ENCODE assay signal across 26 mouse cellular contexts in genomic region chr12:90987782-90988181, GRCm38 (mm10).
DNase-seq lines count a peak whose midpoint lies in the region; ATAC-seq lines count a peak whose summit lies in the region.
"Had no signal": no experiment of that assay in that cellular context is flagged by ENCODE, and none has a peak within 500 bp of the region (broad histone marks: within the 10 kb centered on the region; RNA-seq: fewer than 3 reads in every experiment).

No protein-coding gene starts in this region.

- H3K27ac ChIP-seq in midbrain, embryonic 15.5 days = no peak overlapping the region
- no peak overlapping the region for H3K27ac ChIP-seq in midbrain, embryonic 10.5 days (replicated peaks)
- no peak overlapping the region for H3K27ac ChIP-seq in intestine, embryonic 16.5 days (ENCODE audit: low read length)
- H3K27ac ChIP-seq: embryonic facial prominence, embryonic 13.5 days; embryonic facial prominence, embryonic 15.5 days; forebrain, embryonic 10.5 days; forebrain, embryonic 12.5 days had no signal

- ATAC-seq in midbrain, embryonic 15.5 days (replicated peaks) = peak; percentile 60; the same call in 1 of the 2 replicates
- ATAC-seq in CD4-positive, CD25-positive, alpha-beta regulatory T cell, adult 4 months = no peak
- no peak for ATAC-seq in intestine, embryonic 16.5 days
- ATAC-seq: forebrain, embryonic 14.5 days had no signal

- H3K4me3 ChIP-seq in midbrain, embryonic 15.5 days = no peak overlapping the region
- H3K4me3 ChIP-seq in midbrain, embryonic 10.5 days = no peak overlapping the region
- H3K4me3 ChIP-seq in intestine, embryonic 16.5 days (ENCODE audit: low read length) = no peak overlapping the region
- H3K4me3 ChIP-seq: embryonic facial prominence, embryonic 13.5 days; embryonic facial prominence, embryonic 15.5 days; erythroblast, embryonic 14.5 days; forebrain, embryonic 10.5 days; forebrain, embryonic 12.5 days had no signal

- H3K4me1 ChIP-seq in midbrain, embryonic 15.5 days = no peaks in the 10 kb centered on the region
- H3K4me1 ChIP-seq in midbrain, embryonic 10.5 days = no peaks in the 10 kb centered on the region
- no peaks in the 10 kb centered on the region for H3K4me1 ChIP-seq in intestine, embryonic 16.5 days (ENCODE audit: control insufficient read depth, insufficient read depth, low read length)
- H3K4me1 ChIP-seq: embryonic facial prominence, embryonic 13.5 days; embryonic facial prominence, embryonic 15.5 days; forebrain, embryonic 12.5 days had no signal

- 60% methylated on average over 2 of the region's 2 CpGs for WGBS in midbrain, embryonic 15.5 days
- WGBS in midbrain, embryonic 10.5 days = 92% methylated on average over 2 of the region's 2 CpGs
- WGBS in intestine, embryonic 16.5 days = 76% methylated on average over 2 of the region's 2 CpGs

- no peaks in the 10 kb centered on the region for H3K9me3 ChIP-seq in midbrain, embryonic 15.5 days
- no peaks in the 10 kb centered on the region for H3K9me3 ChIP-seq in midbrain, embryonic 10.5 days (replicated peaks)
- H3K9me3 ChIP-seq in intestine, embryonic 16.5 days (ENCODE audit: control insufficient read depth, low read length) = no peaks in the 10 kb centered on the region
- H3K9me3 ChIP-seq: embryonic facial prominence, embryonic 13.5 days; embryonic facial prominence, embryonic 15.5 days; forebrain, embryonic 10.5 days; forebrain, embryonic 12.5 days; G1E had no signal

- no peaks in the 10 kb centered on the region for H3K27me3 ChIP-seq in midbrain, embryonic 15.5 days (replicated peaks)
- no peaks in the 10 kb centered on the region for H3K27me3 ChIP-seq in midbrain, embryonic 10.5 days (ENCODE audit: low read depth, poor library complexity, severe bottlenecking)
- no peaks in the 10 kb centered on the region for H3K27me3 ChIP-seq in intestine, embryonic 16.5 days (replicated peaks; ENCODE audit: control insufficient read depth, insufficient read depth, low read length)
- H3K27me3 ChIP-seq: CH12.LX; embryonic facial prominence, embryonic 13.5 days; embryonic facial prominence, embryonic 15.5 days; forebrain, embryonic 12.5 days had no signal

- DNase-seq in midbrain, embryonic 10.5 days (ENCODE audit: low spot score) = no peak
- DNase-seq in 3134 (ENCODE audit: extremely low read depth, insufficient read length, low spot score) (peak; percentile 9), 3T3-L1 (ENCODE audit: low read depth, low spot score) (peak; percentile 65), NIH3T3 (ENCODE audit: low read depth) (peak; percentile 41)
- no peak for DNase-seq in ovary, postnatal 14 days (ENCODE audit: low spot score)
- DNase-seq: adrenal gland, adult 2 months; adrenal gland, postnatal 10 days; adrenal gland, postnatal 25 days; cerebellum, adult 11 months; cerebellum, adult 18-20 months; cerebellum, adult 8-10 months; cerebellum, adult 9-11 months; cerebellum, postnatal 14 days; cerebellum, postnatal 36 days; embryo, embryonic 11 days had no signal

- H3K36me3 ChIP-seq in midbrain, embryonic 15.5 days (replicated peaks) = no peaks in the 10 kb centered on the region
- H3K36me3 ChIP-seq in midbrain, embryonic 10.5 days = no peaks in the 10 kb centered on the region
- H3K36me3 ChIP-seq in intestine, embryonic 16.5 days (ENCODE audit: control insufficient read depth, insufficient read depth, low read length) = no peaks in the 10 kb centered on the region
- H3K36me3 ChIP-seq: embryonic facial prominence, embryonic 13.5 days; embryonic facial prominence, embryonic 15.5 days; forebrain, embryonic 10.5 days; forebrain, embryonic 12.5 days; G1E had no signal

- no peak overlapping the region for H3K9ac ChIP-seq in midbrain, embryonic 15.5 days
- H3K9ac ChIP-seq in intestine, embryonic 16.5 days (ENCODE audit: low read depth, low read length) = no peak overlapping the region
- H3K9ac ChIP-seq: embryonic facial prominence, embryonic 13.5 days; embryonic facial prominence, embryonic 15.5 days; forebrain, embryonic 12.5 days had no signal

- H3K4me2 ChIP-seq in midbrain, embryonic 15.5 days = no peak overlapping the region
- H3K4me2 ChIP-seq in intestine, embryonic 16.5 days (ENCODE audit: low read depth, low read length) = no peak overlapping the region
- H3K4me2 ChIP-seq: embryonic facial prominence, embryonic 13.5 days; embryonic facial prominence, embryonic 15.5 days; forebrain, embryonic 12.5 days had no signal

Comparison
In these comparisons a context has a peak if more than half of its experiments do, and no peak if none do; other contexts are left out.
1. DNase-seq: peak in 3134 (single experiment), 3T3-L1 (single experiment) and NIH3T3 (single experiment); none in midbrain, embryonic 10.5 days (single experiment) and ovary, postnatal 14 days (single experiment).